Mouse (Mus musculus) CD4-positive naive resting alpha-beta T cell, adult 76 days (primary cell): Measurements from ENCODE around the gene Rbpj. TPM values are rescaled to one million over a fixed set of nuclear protein-coding genes. Genes with fewer than 3 reads are reported as not detected.

ENCODE experiments used
- total RNA-seq: library from RNA; stranded (reverse); gene quantifications from one replicate; pipeline ENCODE4 v1.2.4, GENCODE M21; 2023

Gene Rbpj
- 43.7 TPM for total RNA-seq

DNA sequence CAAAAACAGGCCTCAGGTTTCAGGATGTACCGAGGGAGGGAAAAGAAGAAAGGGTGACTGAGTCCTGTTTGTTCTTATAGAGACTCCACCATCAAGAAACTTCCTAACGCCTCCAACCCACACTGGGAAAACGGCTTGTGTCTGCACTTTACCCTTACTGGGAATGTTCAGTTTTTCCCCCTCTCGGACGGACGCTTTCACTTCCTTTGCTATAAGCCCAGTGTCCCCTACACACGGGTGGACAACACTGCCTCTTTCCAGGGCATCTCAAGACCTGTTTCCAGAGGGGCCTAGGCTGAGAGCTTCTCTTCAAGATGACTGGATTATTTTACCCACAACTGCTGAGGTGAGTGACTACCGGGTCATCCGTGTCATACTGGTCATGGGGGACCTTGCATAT, at the start of gene Rbpj:
Gene Rbpj, plus strand, starts transcription at position 270 of the 400 bp plus-strand sequence.

Other genes starting within 250 kb of the Rbpj start
- gene Smim20, start 199.1 kb upstream of the Rbpj start, total RNA-seq = 34.9 TPM
- not detected for gene Cckar, start 241.6 kb downstream of the Rbpj start, total RNA-seq